Mouse (Mus musculus) kidney, adult 2 months (tissue): Measurements from ENCODE around the gene Pou2af1. TPM values are rescaled to one million over a fixed set of nuclear protein-coding genes. Genes with fewer than 3 reads are reported as not detected.

Experiments used
- DNase-seq: peaks from one replicate; pipeline ENCODE4 v3.0.0; 2021
- H3K27ac ChIP-seq: fragments of 200-500 bp; 2 replicates; pipeline ENCODE4 v1.5.1; 2012; ENCODE audit warnings: low read depth, low read length, control low read depth, inconsistent platforms; ENCODE audit not compliant: insufficient read depth
- H3K27me3 ChIP-seq: fragments of 200-500 bp; replicated peaks from 2 replicates; pipeline ENCODE4 v1.6.1; 2012; ENCODE audit warnings: mild to moderate bottlenecking, moderate library complexity, low read length, inconsistent platforms; ENCODE audit not compliant: control insufficient read depth, insufficient read depth
- H3K36me3 ChIP-seq: fragments of 200-500 bp; 2 replicates; pipeline ENCODE4 v1.6.1; 2012; ENCODE audit warnings: mild to moderate bottlenecking, moderate library complexity, low read length, inconsistent platforms; ENCODE audit not compliant: control insufficient read depth, insufficient read depth
- H3K4me1 ChIP-seq: fragments of 200-500 bp; 2 replicates; pipeline ENCODE4 v1.6.1; 2011; ENCODE audit warnings: low read length; ENCODE audit not compliant: control insufficient read depth, insufficient read depth
- H3K4me3 ChIP-seq: fragments of 200-500 bp; 2 replicates; pipeline ENCODE4 v1.5.1; 2011; ENCODE audit warnings: mild to moderate bottlenecking, low read depth, low read length, control low read depth; ENCODE audit not compliant: insufficient read depth
- CTCF ChIP-seq: fragments of 200-500 bp; conservative IDR thresholded peaks from 2 replicates; pipeline ENCODE4 v1.5.1; 2011; ENCODE audit warnings: low read depth, mild to moderate bottlenecking, control low read depth, low read length, moderate library complexity, mixed read lengths; ENCODE audit not compliant: insufficient read depth, insufficient read length
- POLR2A ChIP-seq: fragments of 200-500 bp; IDR thresholded peaks from one replicate; pipeline ENCODE4 v1.6.1; 2011; ENCODE audit warnings: low read depth, low read length, control low read depth
- WGBS: fragments of 180-500 bp; shearing (Covaris S2); methylation state at CpG from one replicate; pipeline ENCODE4 v1.1.7; 2018; 5-methylcytosine and 5-hydroxymethylcytosine counted together
- polyA plus RNA-seq: library from polyadenylated mRNA; depleted of rRNA; stranded (reverse); fragments of >200 nt; gene quantifications from 2 replicates; pipeline ENCODE4 v1.2.3, GENCODE M21; 2012

Gene Pou2af1
- polyA plus RNA-seq, 1 experiment = 3.4 TPM

DNA sequence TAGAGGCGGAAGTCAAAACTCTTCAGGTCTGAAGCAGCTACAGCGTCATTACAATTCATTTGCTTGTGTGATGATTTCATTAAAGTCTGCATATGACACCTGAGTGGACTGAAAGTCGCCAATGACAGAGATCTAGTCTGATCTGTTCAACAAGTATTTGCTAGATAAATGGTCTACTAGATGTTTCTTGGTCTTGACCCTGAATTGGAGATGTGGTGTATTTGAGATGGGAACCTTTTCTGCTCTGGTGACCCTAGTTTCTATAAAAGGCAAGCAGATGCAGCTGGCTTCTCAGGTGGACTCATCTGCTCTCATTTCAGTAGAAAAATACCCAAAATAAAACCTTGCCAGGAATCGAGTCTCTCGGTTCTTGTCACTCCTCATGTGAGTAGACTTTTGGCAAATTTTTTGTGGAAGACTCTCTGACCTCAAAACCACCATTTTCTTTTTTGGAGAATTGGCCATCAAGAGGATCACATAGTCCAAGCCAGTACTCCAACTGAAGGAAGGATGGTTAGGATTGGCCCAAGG, 12.2 kb downstream of the Pou2af1 start:
- Histone ChIP-seq H3K36me3 (no peaks in the 10 kb centered on the region), H3K27ac (no peak overlapping the region), H3K27me3 (no peaks in the 10 kb centered on the region; the same call in 1 of the 2 replicates), H3K4me3 (no peak overlapping the region), H3K4me1 (no peaks in the 10 kb centered on the region)
- DNase-seq = no peak
- TF ChIP-seq POLR2A = no peak
- TF ChIP-seq CTCF = no peak
- WGBS = 84% methylated on average over 5 of the region's 5 CpGs

DNA sequence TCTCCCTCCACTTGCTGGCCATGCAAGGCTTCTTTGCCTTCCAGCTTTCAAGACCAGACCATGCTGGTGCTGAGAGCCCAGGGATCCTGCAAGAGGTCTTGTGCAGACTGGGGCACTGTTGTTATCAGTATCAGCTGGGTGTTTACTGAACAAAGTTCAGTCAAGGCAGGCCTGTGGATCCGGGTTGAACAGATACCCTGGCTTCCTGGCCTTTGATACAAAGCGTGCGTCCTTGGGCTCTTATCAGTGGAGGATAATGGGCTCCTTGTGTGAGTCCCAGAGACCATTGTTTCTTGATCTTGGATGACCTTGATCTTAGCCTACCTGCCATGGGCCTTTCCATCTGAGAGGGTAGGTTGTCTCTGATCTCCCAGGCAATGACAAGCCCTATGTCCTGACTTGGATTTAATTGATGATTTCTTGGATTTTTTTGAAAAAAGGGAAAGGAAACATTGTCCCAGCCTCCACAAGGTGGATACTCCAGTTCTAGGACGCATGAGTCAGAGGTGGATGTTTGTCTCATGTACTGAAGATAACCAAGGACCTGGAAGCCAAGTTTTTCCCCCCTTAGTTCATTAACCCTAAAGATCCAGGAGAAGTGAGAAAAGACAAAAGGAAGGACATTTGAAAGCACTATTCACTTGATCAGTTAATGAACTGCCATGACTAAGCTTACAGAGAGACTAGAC, 17.3 kb downstream of the Pou2af1 start:
- Histone ChIP-seq H3K4me3 (no peak overlapping the region), H3K27ac (no peak overlapping the region), H3K4me1 (no peaks in the 10 kb centered on the region), H3K36me3 (no peaks in the 10 kb centered on the region), H3K27me3 (no peaks in the 10 kb centered on the region)
- DNase-seq = no peak
- TF ChIP-seq POLR2A (no peak), CTCF (no peak)
- WGBS = 84% methylated on average over 4 of the region's 4 CpGs

DNA sequence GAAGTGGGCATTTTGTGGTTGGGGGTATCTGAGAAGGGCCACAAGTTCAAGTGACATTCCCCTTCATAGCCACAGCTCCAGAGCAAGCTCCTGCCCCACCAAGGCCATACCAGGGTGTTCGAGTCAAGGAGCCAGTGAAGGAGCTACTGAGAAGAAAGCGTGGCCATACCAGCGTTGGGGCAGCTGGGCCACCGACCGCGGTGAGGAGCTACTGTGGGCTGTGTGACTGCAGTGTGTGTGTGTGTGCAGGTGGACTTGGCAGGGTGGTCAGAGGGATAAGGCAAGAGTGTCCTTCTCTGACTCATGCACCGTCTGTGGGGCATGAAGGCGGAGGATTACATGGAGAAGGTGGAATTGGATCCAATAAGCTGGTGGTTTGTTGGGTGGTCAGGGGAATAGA, 18.7 kb downstream of the Pou2af1 start:
- WGBS = 96% methylated on average over 8 of the region's 8 CpGs
- Histone ChIP-seq H3K4me3 (no peak overlapping the region), H3K4me1 (no peaks in the 10 kb centered on the region), H3K27me3 (no peaks in the 10 kb centered on the region), H3K27ac (no peak overlapping the region), H3K36me3 (no peaks in the 10 kb centered on the region)
- TF ChIP-seq POLR2A (no peak), CTCF (no peak)
- DNase-seq = no peak

GRCm38 (mm10) chr9:51238741-51239385, 25.4 kb downstream of the Pou2af1 start:
- Histone ChIP-seq H3K27me3 (no peaks in the 10 kb centered on the region), H3K27ac (no peak overlapping the region), H3K4me3 (no peak overlapping the region), H3K4me1 (no peaks in the 10 kb centered on the region), H3K36me3 (no peaks in the 10 kb centered on the region)
- WGBS = 57% methylated on average over 12 of the region's 12 CpGs
- DNase-seq = no peak
- TF ChIP-seq POLR2A (no peak), CTCF (no peak)

GRCm38 (mm10) chr9:51256780-51257502, 43.4 kb downstream of the Pou2af1 start:
- H3K36me3 ChIP-seq = no peaks in the 10 kb centered on the region
- no peak overlapping the region for H3K4me3 ChIP-seq
- 70% methylated on average over 4 of the region's 4 CpGs for WGBS
- no peaks in the 10 kb centered on the region for H3K27me3 ChIP-seq
- no peak for DNase-seq
- no peak for TF ChIP-seq POLR2A
- TF ChIP-seq CTCF = no peak
- no peak overlapping the region for H3K27ac ChIP-seq
- no peaks in the 10 kb centered on the region for H3K4me1 ChIP-seq

GRCm38 (mm10) chr9:51258426-51258825, 44.9 kb downstream of the Pou2af1 start:
- Histone ChIP-seq H3K27ac (no peak overlapping the region), H3K36me3 (no peaks in the 10 kb centered on the region), H3K4me1 (no peaks in the 10 kb centered on the region), H3K27me3 (no peaks in the 10 kb centered on the region), H3K4me3 (no peak overlapping the region)
- no peak for DNase-seq
- no peak for TF ChIP-seq POLR2A
- no peak for TF ChIP-seq CTCF
- WGBS = 76% methylated on average over 5 of the region's 5 CpGs

GRCm38 (mm10) chr9:51268852-51269251, 55.3 kb downstream of the Pou2af1 start:
- 73% methylated on average over 5 of the region's 5 CpGs for WGBS
- no peak for TF ChIP-seq CTCF
- no peak for TF ChIP-seq POLR2A

More at GRCm38 (mm10) chr9:51268852-51269251, 55.3 kb downstream of the Pou2af1 start:
- Histone ChIP-seq H3K4me3 (no peak overlapping the region), H3K4me1 (no peaks in the 10 kb centered on the region), H3K27me3 (no peaks in the 10 kb centered on the region), H3K36me3 (no peaks in the 10 kb centered on the region), H3K27ac (no peak overlapping the region)
- DNase-seq = no peak
